Mouse (Mus musculus) midbrain, embryonic 16.5 days (tissue): ENCODE data around the gene Efna2. TPM values are rescaled to one million over a fixed set of nuclear protein-coding genes. Genes with fewer than 3 reads are reported as not detected.

ENCODE experiments used
- ATAC-seq: fragments of 200-750 bp; cut with Nextera tagmentation; 2 replicates; pipeline ENCODE4 v1.8.0; 2017; ENCODE audit warnings: moderate TSS enrichment
- H3K27ac ChIP-seq: fragments of 300-500 bp; sonication (generic); 2 replicates; pipeline ENCODE4 v1.5.1; 2014; ENCODE audit warnings: mild to moderate bottlenecking, low read length, mixed read lengths
- H3K27me3 ChIP-seq: fragments of 300-500 bp; sonication (generic); 2 replicates; pipeline ENCODE4 v1.6.1; 2014; ENCODE audit warnings: low read depth, low read length, mixed read lengths; ENCODE audit not compliant: control insufficient read depth, insufficient read depth
- H3K36me3 ChIP-seq: fragments of 300-500 bp; sonication (generic); 2 replicates; pipeline ENCODE4 v1.6.1; 2014; ENCODE audit warnings: mild to moderate bottlenecking, low read length, moderate library complexity, mixed read lengths; ENCODE audit not compliant: control insufficient read depth, insufficient read depth
- H3K4me1 ChIP-seq: fragments of 300-500 bp; sonication (generic); 2 replicates; pipeline ENCODE4 v1.6.1; 2014; ENCODE audit warnings: mild to moderate bottlenecking, low read length, mixed read lengths; ENCODE audit not compliant: control insufficient read depth, insufficient read depth
- H3K4me2 ChIP-seq: fragments of 300-500 bp; sonication (generic); 2 replicates; pipeline ENCODE4 v1.6.1; 2014; ENCODE audit warnings: mild to moderate bottlenecking, low read length, mixed read lengths
- H3K4me3 ChIP-seq: fragments of 300-500 bp; sonication (generic); 2 replicates; pipeline ENCODE4 v1.5.1; 2014; ENCODE audit warnings: low read depth, mild to moderate bottlenecking, low read length, moderate library complexity, mixed read lengths
- H3K9ac ChIP-seq: fragments of 300-500 bp; sonication (generic); 2 replicates; pipeline ENCODE4 v1.6.1; 2014; ENCODE audit warnings: low read depth, low read length, mixed read lengths
- H3K9me3 ChIP-seq: fragments of 300-500 bp; sonication (generic); replicated peaks from 2 replicates; pipeline ENCODE4 v1.6.1; 2014; ENCODE audit warnings: mild to moderate bottlenecking, low read length, mixed read lengths; ENCODE audit not compliant: control insufficient read depth, poor library complexity, severe bottlenecking
- WGBS: fragments of 180-500 bp; shearing (Covaris S2); extraction: QIAGEN DNeasy Blood & Tissue Kit; methylation state at CpG from one replicate; pipeline ENCODE4 v1.1.7; 2014; 5-methylcytosine and 5-hydroxymethylcytosine counted together
- polyA plus RNA-seq: library from polyadenylated mRNA; unstranded; fragments of >200 nt; fragmentation: Nextera tagmentation; extraction: Ambion mirVana; gene quantifications from 2 replicates; pipeline ENCODE4 v1.2.1, GENCODE M21; 2015

The Efna2 gene
- polyA plus RNA-seq, 1 experiment from 2014 or later, result 43.3 TPM

DNA sequence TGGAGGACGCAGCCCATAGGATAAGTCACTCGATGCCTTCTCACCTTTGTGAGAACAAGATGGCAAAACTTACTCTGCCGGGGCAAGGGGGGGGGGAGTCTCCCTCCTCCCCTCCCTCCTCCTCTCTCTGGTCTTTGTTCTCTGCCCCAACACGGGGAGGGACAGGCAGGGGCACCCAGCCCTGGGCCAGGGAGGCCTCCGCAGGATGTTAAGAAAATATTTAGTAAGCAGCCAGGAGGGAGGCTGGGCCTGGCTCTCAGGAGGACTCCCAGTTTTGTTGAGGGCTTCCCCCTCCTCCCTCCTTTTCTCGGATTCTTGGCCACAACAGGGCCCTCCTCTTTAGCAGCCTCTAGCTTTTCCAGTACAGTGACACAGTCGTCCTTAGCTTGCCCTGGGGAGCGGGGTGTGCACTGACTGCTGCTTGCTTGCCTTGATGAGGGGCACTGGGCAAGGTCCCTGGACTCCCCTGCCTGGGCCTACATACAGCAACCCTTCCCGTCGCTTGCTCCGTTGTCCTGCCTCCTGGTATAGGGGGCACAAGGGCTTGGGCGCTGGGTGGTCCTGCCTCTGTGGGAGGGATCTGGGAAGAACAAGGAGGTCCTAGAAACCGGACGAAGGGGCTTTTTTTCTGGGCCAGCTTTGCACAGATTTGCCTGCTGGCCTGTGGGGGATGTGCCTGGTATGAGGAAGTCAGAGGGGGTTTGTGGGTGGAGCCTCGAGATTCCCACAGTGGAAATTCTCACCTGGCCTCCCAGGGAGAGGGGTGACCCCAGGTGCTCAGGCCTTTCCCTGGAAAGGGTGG, 27.0 kb upstream of the Efna2 start:
- Histone ChIP-seq H3K27ac (peak overlapping the region; percentile 100), H3K9ac (peak overlapping the region; percentile 99), H3K4me3 (peak overlapping the region; percentile 93), H3K4me2 (peak overlapping the region; percentile 99), H3K4me1 (peaks cover 27% of the 10 kb centered on the region), H3K9me3 (no peaks in the 10 kb centered on the region), H3K27me3 (no peaks in the 10 kb centered on the region), H3K36me3 (peaks cover 35% of the 10 kb centered on the region)
- WGBS, result 1% methylated on average over 15 of the region's 15 CpGs
- ATAC-seq, result no peak

DNA sequence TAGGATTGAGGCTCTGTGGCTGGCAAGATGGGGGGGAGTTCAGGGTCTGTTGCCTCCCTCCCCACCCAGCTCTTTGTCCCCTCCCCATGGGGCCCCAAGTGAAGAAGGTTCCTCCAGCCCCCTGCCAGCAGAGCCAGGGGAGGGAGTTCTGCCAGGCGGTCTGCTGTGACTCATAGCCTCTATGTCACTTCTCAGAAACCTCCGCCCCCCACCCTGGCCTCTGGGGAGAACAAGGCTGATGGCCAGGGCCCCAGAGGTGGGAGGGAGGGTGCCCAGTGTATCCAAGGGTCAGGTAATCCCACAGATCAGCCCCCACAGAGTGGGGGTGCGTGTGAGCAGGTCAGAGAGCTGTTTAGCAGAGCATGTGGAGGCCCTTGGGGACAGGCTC, 26.4 kb upstream of the Efna2 start:
- ATAC-seq, result no peak
- H3K9ac ChIP-seq, result peak overlapping the region; percentile 99
- peaks cover 28% of the 10 kb centered on the region for H3K4me1 ChIP-seq
- H3K27me3 ChIP-seq, result no peaks in the 10 kb centered on the region
- peaks cover 37% of the 10 kb centered on the region for H3K36me3 ChIP-seq
- 32% methylated on average over 3 of the region's 3 CpGs for WGBS
- peak overlapping the region; percentile 93 for H3K4me3 ChIP-seq
- H3K27ac ChIP-seq, result peak overlapping the region; percentile 100
- peak overlapping the region; percentile 99 for H3K4me2 ChIP-seq
- no peaks in the 10 kb centered on the region for H3K9me3 ChIP-seq

DNA sequence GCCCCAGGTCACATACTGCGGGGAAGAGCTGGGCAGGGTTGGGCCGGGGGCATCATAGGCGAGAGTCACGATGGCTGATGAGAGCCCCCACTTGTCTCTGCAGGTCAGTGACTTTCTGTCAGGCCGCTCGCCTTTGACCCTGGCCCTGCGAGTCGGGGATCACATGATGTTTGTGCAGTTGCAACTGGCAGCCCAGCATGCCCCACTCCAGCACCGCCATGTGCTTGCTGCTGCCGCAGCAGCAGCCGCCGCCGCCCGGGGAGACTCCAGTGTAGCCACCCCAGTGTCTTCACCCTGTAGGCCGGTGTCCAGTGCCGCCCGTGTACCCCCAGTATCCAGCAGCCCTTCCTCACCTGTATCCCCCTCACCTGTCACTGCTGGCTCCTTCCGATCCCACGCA, 25.6 kb upstream of the Efna2 start:
- H3K4me1 ChIP-seq, result peaks cover 28% of the 10 kb centered on the region
- peaks cover 37% of the 10 kb centered on the region for H3K36me3 ChIP-seq
- H3K4me2 ChIP-seq, result peak overlapping the region; percentile 99; the same call in 1 of the 2 replicates
- H3K9me3 ChIP-seq, result no peaks in the 10 kb centered on the region
- no peak overlapping the region for H3K4me3 ChIP-seq
- WGBS, result 88% methylated on average over 19 of the region's 19 CpGs
- no peak for ATAC-seq
- H3K27me3 ChIP-seq, result no peaks in the 10 kb centered on the region
- H3K27ac ChIP-seq, result peak overlapping the region; percentile 58
- peak overlapping the region; percentile 99 for H3K9ac ChIP-seq

DNA sequence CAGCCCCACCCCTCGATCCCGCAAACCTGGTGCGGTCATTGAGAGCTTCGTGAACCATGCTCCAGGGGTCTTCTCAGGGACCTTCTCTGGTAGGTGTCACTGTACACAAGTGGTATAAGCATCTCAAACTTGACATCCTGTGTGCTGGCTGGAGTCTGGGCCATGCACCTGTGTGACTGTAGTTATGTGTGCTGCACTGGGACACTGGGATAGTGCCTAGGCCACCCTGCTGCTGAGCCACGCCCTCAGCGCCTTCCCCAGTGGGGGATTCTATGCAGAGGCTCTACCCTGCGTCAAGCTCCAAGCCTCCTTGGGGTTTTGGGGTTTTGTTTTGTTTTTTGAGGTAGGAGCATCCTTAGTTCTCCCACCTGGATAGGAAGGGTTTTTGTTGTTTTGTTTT, 24.9 kb upstream of the Efna2 start:
- H3K27ac ChIP-seq, result no peak overlapping the region
- no peak for ATAC-seq
- H3K4me1 ChIP-seq, result peaks cover 34% of the 10 kb centered on the region
- peaks cover 37% of the 10 kb centered on the region for H3K36me3 ChIP-seq
- peak overlapping the region; percentile 18; the same call in 1 of the 2 replicates for H3K9ac ChIP-seq
- 66% methylated on average over 7 of the region's 7 CpGs for WGBS
- no peaks in the 10 kb centered on the region for H3K27me3 ChIP-seq
- no peak overlapping the region for H3K4me2 ChIP-seq
- no peak overlapping the region for H3K4me3 ChIP-seq
- no peaks in the 10 kb centered on the region for H3K9me3 ChIP-seq

DNA sequence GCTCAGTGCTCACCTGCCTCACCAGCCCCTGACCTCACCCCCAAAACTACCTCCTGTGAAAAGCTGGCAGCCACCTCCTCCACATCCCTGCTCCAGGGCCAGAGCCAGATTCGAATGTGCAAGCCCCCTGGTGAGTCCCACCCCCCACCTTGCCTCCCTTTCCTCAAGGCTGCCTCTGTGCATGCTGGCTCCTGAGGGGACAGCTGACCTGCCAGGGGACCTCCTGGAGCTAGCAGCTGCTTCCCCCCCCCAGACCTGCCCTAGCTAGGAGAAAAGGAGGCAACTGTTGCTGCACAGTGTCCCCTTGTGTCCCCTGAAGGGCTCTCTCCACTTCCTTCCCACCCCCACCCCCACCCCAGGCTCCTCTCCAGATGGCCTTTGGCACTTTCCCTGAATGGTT, 24.0 kb upstream of the Efna2 start:
- Histone ChIP-seq H3K36me3 (peaks cover 37% of the 10 kb centered on the region), H3K4me1 (peaks cover 38% of the 10 kb centered on the region), H3K4me3 (no peak overlapping the region), H3K27me3 (no peaks in the 10 kb centered on the region), H3K4me2 (no peak overlapping the region), H3K9ac (no peak overlapping the region), H3K27ac (peak overlapping the region; percentile 24; the same call in 1 of the 2 replicates), H3K9me3 (no peaks in the 10 kb centered on the region)
- 50% methylated on average over 1 of the region's 1 CpGs for WGBS
- no peak for ATAC-seq

DNA sequence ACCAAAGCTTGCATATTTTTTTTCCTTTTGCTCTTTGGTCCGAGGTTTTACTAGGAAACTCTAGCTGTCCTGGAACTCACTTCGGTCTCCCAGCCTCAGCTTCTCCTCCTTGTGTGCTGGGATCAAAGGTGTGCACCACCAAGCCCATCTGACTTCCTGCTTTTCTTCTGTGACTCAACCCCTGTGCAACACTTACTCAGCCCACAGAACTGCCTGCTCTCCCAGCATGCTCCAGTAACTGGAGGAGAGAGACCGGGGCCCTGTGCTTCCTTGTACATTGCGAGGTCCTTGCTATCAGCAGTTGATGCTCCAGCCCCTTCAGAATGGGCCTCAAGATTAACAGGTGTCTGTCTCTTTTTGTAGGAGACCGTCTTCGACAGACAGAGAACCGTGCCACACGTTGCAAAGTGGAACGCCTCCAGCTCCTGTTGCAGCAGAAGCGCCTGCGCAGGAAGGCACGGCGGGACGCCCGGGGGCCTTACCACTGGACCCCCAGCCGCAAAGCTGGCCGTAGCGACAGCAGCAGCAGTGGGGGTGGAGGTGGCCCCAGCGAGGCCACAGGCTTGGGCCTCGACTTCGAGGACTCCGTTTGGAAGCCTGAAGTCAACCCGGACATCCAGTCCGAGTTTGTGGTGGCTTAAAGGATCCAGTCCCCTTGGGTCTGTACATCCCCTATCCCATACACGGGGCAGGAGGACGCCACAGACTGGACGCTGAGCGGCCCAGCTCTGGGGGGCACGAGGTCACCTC, 23.1 kb upstream of the Efna2 start:
- H3K4me1 ChIP-seq, result peaks cover 45% of the 10 kb centered on the region
- H3K27me3 ChIP-seq, result no peaks in the 10 kb centered on the region
- H3K36me3 ChIP-seq, result peaks cover 37% of the 10 kb centered on the region
- H3K27ac ChIP-seq, result peak overlapping the region; percentile 12
- H3K9ac ChIP-seq, result no peak overlapping the region
- H3K4me2 ChIP-seq, result no peak overlapping the region
- WGBS, result 83% methylated on average over 29 of the region's 29 CpGs
- H3K4me3 ChIP-seq, result no peak overlapping the region
- H3K9me3 ChIP-seq, result no peaks in the 10 kb centered on the region
- no peak for ATAC-seq

DNA sequence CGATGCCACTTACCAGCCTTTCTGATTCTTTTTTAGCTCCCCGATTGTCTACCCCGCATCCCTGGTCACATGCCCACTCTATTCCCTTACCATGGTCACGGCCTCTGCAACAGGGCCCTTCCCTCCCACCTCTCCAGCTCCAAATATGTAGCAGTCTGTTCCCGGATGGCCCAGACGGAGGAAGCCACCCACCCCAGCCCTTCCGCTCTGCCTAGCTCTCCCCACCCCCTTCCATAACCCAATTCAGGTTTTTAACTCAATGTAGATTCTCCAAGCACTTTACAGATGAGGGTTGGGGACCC, 22.6 kb upstream of the Efna2 start:
- no peaks in the 10 kb centered on the region for H3K27me3 ChIP-seq
- H3K36me3 ChIP-seq, result peaks cover 37% of the 10 kb centered on the region
- no peak overlapping the region; the same call in 1 of the 2 replicates for H3K27ac ChIP-seq
- no peaks in the 10 kb centered on the region for H3K9me3 ChIP-seq
- WGBS, result 56% methylated on average over 7 of the region's 7 CpGs
- peaks cover 46% of the 10 kb centered on the region for H3K4me1 ChIP-seq
- H3K4me3 ChIP-seq, result no peak overlapping the region
- no peak overlapping the region for H3K9ac ChIP-seq
- H3K4me2 ChIP-seq, result no peak overlapping the region
- ATAC-seq, result no peak

DNA sequence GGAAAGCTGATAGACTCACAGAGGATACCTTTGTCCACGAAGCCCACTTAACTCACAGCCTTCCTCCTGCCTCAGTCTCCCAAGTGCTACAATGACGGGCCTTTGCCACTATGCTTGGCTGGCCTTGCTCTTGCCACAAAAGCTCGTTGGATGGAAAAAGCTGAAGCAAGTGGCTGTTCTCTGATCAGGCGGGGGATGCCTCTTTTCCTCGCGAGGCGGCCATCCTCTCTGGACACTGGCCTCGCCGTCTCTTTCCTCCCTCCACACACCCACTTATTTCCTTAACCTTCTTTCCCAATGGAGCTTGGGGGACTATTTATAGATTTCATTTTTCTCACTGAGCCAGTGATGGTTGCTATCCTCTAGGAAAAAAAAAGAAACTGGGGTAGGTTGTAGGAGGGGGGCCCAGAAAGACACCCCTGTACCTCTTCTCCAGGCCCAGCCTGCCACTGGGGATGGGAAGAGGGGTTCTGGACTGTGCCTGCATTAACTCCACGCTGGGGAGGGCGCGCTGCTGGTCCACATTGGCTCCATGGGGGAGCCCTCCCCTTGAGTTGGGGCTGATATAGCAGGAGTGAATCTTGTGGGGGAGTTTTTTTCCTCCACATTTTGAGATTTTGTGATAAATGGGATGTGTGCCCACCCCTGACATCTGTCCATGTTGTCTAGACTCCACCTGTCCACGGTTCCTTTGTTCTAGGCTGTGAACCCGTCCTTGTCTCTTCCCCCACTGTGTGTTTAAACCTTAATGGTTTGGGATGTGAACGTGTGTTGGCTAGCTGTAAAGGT, 21.9 kb upstream of the Efna2 start:
- peak overlapping the region; percentile 52 for H3K27ac ChIP-seq
- no peak overlapping the region for H3K4me2 ChIP-seq
- H3K4me1 ChIP-seq, result peaks cover 39% of the 10 kb centered on the region
- 50% methylated on average over 15 of the region's 15 CpGs for WGBS
- no peaks in the 10 kb centered on the region for H3K9me3 ChIP-seq
- ATAC-seq, result no peak
- peaks cover 37% of the 10 kb centered on the region for H3K36me3 ChIP-seq
- no peak overlapping the region for H3K4me3 ChIP-seq
- no peaks in the 10 kb centered on the region for H3K27me3 ChIP-seq
- no peak overlapping the region for H3K9ac ChIP-seq
